Mouse (Mus musculus) cerebellum, postnatal 14 days (tissue): ENCODE data around the gene Igfbp7.

Experiments
- DNase-seq, 2 experiments: peaks; one replicate each; pipeline ENCODE4 v3.0.0; 2021; ENCODE audit warnings: mixed read lengths in 2 of 2

Gene Igfbp7

GRCm38 (mm10) chr5:77379434-77380135 is 28.3 kb downstream of the Igfbp7 start:
- DNase-seq, result no peak

GRCm38 (mm10) chr5:77378027-77378426 is 29.8 kb downstream of the Igfbp7 start:
- no peak for DNase-seq

- DNase-seq, result no peak
These were observed 32.3 kb downstream of the Igfbp7 start for GRCm38 (mm10) chr5:77375546-77375945.

- no peak for DNase-seq
These were observed 32.9 kb downstream of the Igfbp7 start for GRCm38 (mm10) chr5:77374945-77375344.

- DNase-seq, result no peak
These were observed 35.1 kb downstream of the Igfbp7 start for GRCm38 (mm10) chr5:77372778-77373177.

- DNase-seq, result no peak
These were observed 35.6 kb downstream of the Igfbp7 start for GRCm38 (mm10) chr5:77372242-77372641.

- DNase-seq, result no peak
These were observed 37.4 kb downstream of the Igfbp7 start for GRCm38 (mm10) chr5:77370378-77370892.

GRCm38 (mm10) chr5:77369394-77369793 is 38.4 kb downstream of the Igfbp7 start:
- DNase-seq, result no peak

GRCm38 (mm10) chr5:77368194-77368593 is 39.6 kb downstream of the Igfbp7 start:
- DNase-seq, result no peak

- DNase-seq, result no peak
These were observed 40.2 kb downstream of the Igfbp7 start for GRCm38 (mm10) chr5:77367682-77368081.

GRCm38 (mm10) chr5:77367145-77367544 is 40.7 kb downstream of the Igfbp7 start:
- DNase-seq, result no peak

GRCm38 (mm10) chr5:77366313-77366712 is 41.5 kb downstream of the Igfbp7 start:
- DNase-seq, result peak in 1 of 2 experiments; percentile 21

- no peak for DNase-seq
These were observed 43.3 kb downstream of the Igfbp7 start for GRCm38 (mm10) chr5:77364443-77365038.

- no peak for DNase-seq
These were observed 44.2 kb downstream of the Igfbp7 start for GRCm38 (mm10) chr5:77363650-77364049.

GRCm38 (mm10) chr5:77362120-77362519 is 45.7 kb downstream of the Igfbp7 start:
- no peak for DNase-seq

- DNase-seq, result no peak
These were observed 46.8 kb downstream of the Igfbp7 start for GRCm38 (mm10) chr5:77361006-77361405.

GRCm38 (mm10) chr5:77359971-77360370 is 47.9 kb downstream of the Igfbp7 start:
- no peak for DNase-seq

GRCm38 (mm10) chr5:77358347-77358746 is 49.5 kb downstream of the Igfbp7 start:
- peak; percentile 13 to 37 for DNase-seq

- DNase-seq, result peak in 1 of 2 experiments; percentile 13
These were observed 50.3 kb downstream of the Igfbp7 start for GRCm38 (mm10) chr5:77357405-77358149.

GRCm38 (mm10) chr5:77355307-77356265 is 52.3 kb downstream of the Igfbp7 start:
- DNase-seq, result no peak

- DNase-seq, result peak; percentile 92 to 93
These were observed 53.5 kb downstream of the Igfbp7 start for GRCm38 (mm10) chr5:77354361-77354787.

GRCm38 (mm10) chr5:77351691-77352090 is 56.1 kb downstream of the Igfbp7 start:
- DNase-seq, result no peak
